Comparison of ENCODE assay signal across 26 mouse cellular contexts in the genomic region with DNA sequence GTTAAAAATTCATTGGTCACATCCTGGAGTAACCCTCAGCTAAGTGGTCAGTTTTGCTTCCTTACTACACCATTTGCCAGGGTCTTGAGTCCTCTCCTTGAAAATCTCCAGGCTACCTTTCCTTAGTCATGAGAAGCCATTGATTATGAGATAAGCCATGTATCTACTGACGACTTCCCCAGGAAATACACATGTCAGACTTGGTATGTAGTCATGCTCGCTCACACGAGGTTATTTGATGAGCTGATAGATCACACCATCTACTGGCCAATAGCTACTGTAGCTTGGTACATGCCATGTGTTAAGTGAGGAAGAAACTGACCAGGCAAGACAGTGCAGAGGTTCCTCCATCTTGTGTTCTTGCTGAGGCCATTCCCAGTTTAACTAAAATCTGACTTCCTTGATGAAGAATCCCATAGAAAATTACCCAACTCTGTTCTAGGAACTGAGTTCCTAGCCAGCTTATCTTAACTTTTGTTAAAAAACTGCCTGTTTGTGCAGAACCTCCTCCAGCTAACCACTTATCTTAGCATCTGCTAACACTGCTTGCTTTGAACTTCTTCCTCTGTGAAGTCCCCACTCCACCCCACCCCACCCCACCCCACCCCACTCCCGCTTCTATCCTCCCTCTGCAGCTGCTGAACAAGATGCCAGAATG. TPM values are rescaled to one million over a fixed set of nuclear protein-coding genes. Genes with fewer than 3 reads are reported as not detected.
DNase-seq lines count a peak whose midpoint lies in the region; ATAC-seq and TF ChIP-seq lines count a peak whose summit lies in the region.
"Had no signal": no experiment of that assay in that cellular context is flagged by ENCODE, and none has a peak within 500 bp of the region (broad histone marks: within the 10 kb centered on the region; RNA-seq: fewer than 3 reads in every experiment).

No protein-coding gene starts in this region.

- TF ChIP-seq EP300 in MEL (IDR thresholded peaks at IDR 0.05; ENCODE audit: low read depth in 1 of 2, low read length in 2 of 2), result peak; percentile 65 to 86; a peak in 3 of 4 replicates
- TF ChIP-seq EP300 in lung, postnatal 0 days (IDR thresholded peaks at IDR 0.05), result no peak

- peak; percentile 46 for ATAC-seq in inflammation-experienced regulatory T-cells, adult 6 months
- no peak for ATAC-seq in lung, postnatal 0 days
- ATAC-seq: forebrain, embryonic 16.5 days; intestine, embryonic 16.5 days had no signal

- no peaks in the 10 kb centered on the region for H3K9me3 ChIP-seq in MEL (replicated peaks; ENCODE audit: insufficient read depth, low read length)
- no peaks in the 10 kb centered on the region for H3K9me3 ChIP-seq in lung, postnatal 0 days (ENCODE audit: low read length)
- H3K9me3 ChIP-seq: embryonic facial prominence, embryonic 12.5 days; kidney, embryonic 15.5 days; midbrain, embryonic 12.5 days; neural tube, embryonic 15.5 days had no signal

- DNase-seq in CD4-positive helper T cell, adult 2 months (ENCODE audit: low read depth, low spot score), result peak; percentile 86
- DNase-seq in MEL (ENCODE audit: low read depth, low spot score), result peak; percentile 87
- DNase-seq in lung, postnatal 0 days (ENCODE audit: low spot score), result no peak
- DNase-seq in heart, postnatal 36 days, result no peak
- DNase-seq in embryo, embryonic 11 days, result no peak
- DNase-seq: adrenal gland, adult 2 months; cerebellum, adult 9-10 months; heart, postnatal 14 days; kidney, postnatal 4 days; lung, embryonic 14.5 days; right cerebral cortex, postnatal 14 days had no signal

- H3K27me3 ChIP-seq in MEL (ENCODE audit: control insufficient read depth in 1 of 2, insufficient read depth in 2 of 2, low read length in 2 of 2), result no peaks in the 10 kb centered on the region
- no peaks in the 10 kb centered on the region for H3K27me3 ChIP-seq in small intestine, adult 2 months (ENCODE audit: control insufficient read depth, insufficient read depth, low read length)
- H3K27me3 ChIP-seq in lung, postnatal 0 days (replicated peaks; ENCODE audit: insufficient read depth, low read length), result no peaks in the 10 kb centered on the region
- H3K27me3 ChIP-seq: embryonic facial prominence, embryonic 12.5 days; heart, embryonic 12.5 days; kidney, embryonic 15.5 days; midbrain, embryonic 12.5 days; neural tube, embryonic 15.5 days had no signal

- peak overlapping the region; percentile 91 for H3K27ac ChIP-seq in MEL (ENCODE audit: control insufficient read depth, low read depth, low read length)
- peak overlapping the region; percentile 46 for H3K27ac ChIP-seq in small intestine, adult 2 months (ENCODE audit: insufficient read depth, low read depth, low read length)
- H3K27ac ChIP-seq in lung, postnatal 0 days (ENCODE audit: low read length), result no peak overlapping the region
- H3K27ac ChIP-seq: embryonic facial prominence, embryonic 12.5 days; hindbrain, embryonic 14.5 days; kidney, embryonic 15.5 days; neural tube, embryonic 15.5 days; stomach, postnatal 0 days had no signal

- peaks cover 0 to 58% of the 10 kb centered on the region in 2 experiments; a peak in 2 of 4 replicates for H3K36me3 ChIP-seq in MEL (ENCODE audit: control insufficient read depth in 1 of 2, insufficient read depth in 2 of 2, low read length in 2 of 2)
- no peaks in the 10 kb centered on the region for H3K36me3 ChIP-seq in small intestine, adult 2 months (ENCODE audit: control insufficient read depth, insufficient read depth, low read length)
- no peaks in the 10 kb centered on the region for H3K36me3 ChIP-seq in lung, postnatal 0 days (ENCODE audit: insufficient read depth, low read length)
- H3K36me3 ChIP-seq: embryonic facial prominence, embryonic 12.5 days; G1E; heart, embryonic 12.5 days; kidney, embryonic 15.5 days; midbrain, embryonic 12.5 days; neural tube, embryonic 15.5 days had no signal

- H3K9ac ChIP-seq in MEL (ENCODE audit: control insufficient read depth, low read depth, low read length, poor library complexity, severe bottlenecking), result peak overlapping the region; percentile 46
- no peak overlapping the region for H3K9ac ChIP-seq in lung, postnatal 0 days (replicated peaks; ENCODE audit: low read depth)
- H3K9ac ChIP-seq: embryonic facial prominence, embryonic 12.5 days; heart, embryonic 12.5 days; hindbrain, embryonic 14.5 days; kidney, embryonic 15.5 days; lung, embryonic 14.5 days; midbrain, embryonic 12.5 days; neural tube, embryonic 15.5 days had no signal

- intact Hi-C loops in heart, postnatal 36 days (cut with DNase I), result no loop called here

- peak overlapping the region; percentile 18 to 54 for H3K4me3 ChIP-seq in MEL (ENCODE audit: control insufficient read depth in 1 of 2, insufficient read depth in 1 of 2, low read depth in 2 of 2, low read length in 2 of 2)
- H3K4me3 ChIP-seq in small intestine, adult 2 months (ENCODE audit: low read depth, low read length), result no peak overlapping the region
- H3K4me3 ChIP-seq in lung, postnatal 0 days (ENCODE audit: low read depth, low read length), result no peak overlapping the region
- H3K4me3 ChIP-seq: embryonic facial prominence, embryonic 12.5 days; erythroblast, embryonic 14.5 days; heart, embryonic 12.5 days; kidney, embryonic 15.5 days; midbrain, embryonic 12.5 days; neural tube, embryonic 15.5 days had no signal

- peaks cover 26 to 60% of the 10 kb centered on the region in 2 experiments for H3K4me1 ChIP-seq in MEL (ENCODE audit: control insufficient read depth in 1 of 2, insufficient read depth in 2 of 2, low read length in 2 of 2)
- no peaks in the 10 kb centered on the region for H3K4me1 ChIP-seq in small intestine, adult 2 months (ENCODE audit: control insufficient read depth, insufficient read depth, insufficient read length, low read length)
- H3K4me1 ChIP-seq in lung, postnatal 0 days (ENCODE audit: insufficient read depth, low read depth, low read length), result no peaks in the 10 kb centered on the region
- H3K4me1 ChIP-seq: embryonic facial prominence, embryonic 12.5 days; heart, embryonic 12.5 days; kidney, embryonic 15.5 days; midbrain, embryonic 12.5 days had no signal

- no peak for TF ChIP-seq RAD21 in MEL (IDR thresholded peaks at IDR 0.05; ENCODE audit: low read depth, low read length)

- no peak for TF ChIP-seq POLR2A in MEL (IDR thresholded peaks at IDR 0.05; ENCODE audit: control insufficient read depth in 1 of 2, insufficient read depth in 1 of 2, low read depth in 1 of 2, low read length in 2 of 2, poor library complexity in 1 of 2)
- no peak for TF ChIP-seq POLR2A in small intestine, adult 2 months (IDR thresholded peaks at IDR 0.05; ENCODE audit: low read depth, low read length)

- no peaks in the 10 kb centered on the region; the same call in 1 of the 2 replicates for H3K79me2 ChIP-seq in MEL (ENCODE audit: control insufficient read depth, insufficient read depth, low read length, poor library complexity)

- no peak overlapping the region for H3K4me2 ChIP-seq in lung, postnatal 0 days (replicated peaks; ENCODE audit: low read depth, low read length)
- H3K4me2 ChIP-seq: embryonic facial prominence, embryonic 12.5 days; heart, embryonic 12.5 days; hindbrain, embryonic 14.5 days; kidney, embryonic 15.5 days; liver, embryonic 11.5 days; lung, embryonic 14.5 days; midbrain, embryonic 12.5 days; neural tube, embryonic 15.5 days had no signal

- 51% methylated on average over 4 of the region's 4 CpGs for WGBS in small intestine, adult 2 months
- 57% methylated on average over 4 of the region's 4 CpGs for WGBS in lung, postnatal 0 days

- peak in 1 of 3 experiments; percentile 4; a peak in 1 of 6 replicates for TF ChIP-seq CTCF in MEL (IDR thresholded peaks at IDR 0.05 in 2 of 3, conservative IDR thresholded peaks at IDR 0.05 in 1 of 3; ENCODE audit: control insufficient read depth in 1 of 3, insufficient read depth in 1 of 3, low read depth in 2 of 3, low read length in 3 of 3, poor library complexity in 1 of 3, severe bottlenecking in 1 of 3)
- TF ChIP-seq CTCF in small intestine, adult 2 months (IDR thresholded peaks at IDR 0.05; ENCODE audit: extremely low read depth, insufficient read length, insufficient replicate concordance, low read depth, low read length), result no peak
- TF ChIP-seq CTCF in lung, postnatal 0 days (IDR thresholded peaks at IDR 0.05), result no peak

TF ChIP-seq in MEL, 35 proteins besides CTCF, POLR2A, EP300 and RAD21 (continues in another document):
- TF ChIP-seq NELFE (IDR thresholded peaks at IDR 0.05; ENCODE audit: low read depth, low read length), result no peak; the same call in 1 of the 2 replicates
- TF ChIP-seq MYC (IDR thresholded peaks at IDR 0.05; ENCODE audit: low read depth, low read length), result 0 out of 2 replicates have a peak, but pooled peaks have one; percentile 77
- no peak for TF ChIP-seq POLR2AphosphoS5 (IDR thresholded peaks at IDR 0.05; ENCODE audit: borderline replicate concordance, low read depth, low read length)
- TF ChIP-seq TAL1 (IDR thresholded peaks at IDR 0.05; ENCODE audit: low read length), result no peak
- peak; percentile 88 for TF ChIP-seq MAX (IDR thresholded peaks at IDR 0.05; ENCODE audit: low read length)
- TF ChIP-seq USF2 (IDR thresholded peaks at IDR 0.05; ENCODE audit: borderline replicate concordance in 1 of 2, insufficient read depth in 1 of 2, low read depth in 1 of 2, low read length in 2 of 2), result no peak
- no peak for TF ChIP-seq NRF1 (IDR thresholded peaks at IDR 0.05; ENCODE audit: insufficient read depth, low read depth, low read length, poor library complexity, severe bottlenecking)
- no peak for TF ChIP-seq MEF2A (IDR thresholded peaks at IDR 0.05; ENCODE audit: extremely low read depth, insufficient replicate concordance, low read depth, low read length, poor library complexity, severe bottlenecking)
- TF ChIP-seq MAZ (IDR thresholded peaks at IDR 0.05; ENCODE audit: low read depth, low read length), result no peak; the same call in 1 of the 2 replicates

RNA-seq across cellular contexts. Expression of a gene that starts 23.2 kb away (rescaled TPM):
- total RNA-seq in MEL (2012; rRNA removed), result 0.42 and 0.85 TPM in 2 replicates
- polyA plus RNA-seq in MEL (2012; ENCODE audit: insufficient read depth in 1 of 2, insufficient read length in 2 of 2, low read depth in 1 of 2, low replicate concordance in 2 of 2, missing spikeins in 1 of 2), result under 1 TPM in 1 of 2 experiments, not detected in 1; 0.15 TPM
- 1 to 10 TPM in 1 of 3 experiments, under 1 TPM in 2; 0.53 to 1.6 (median 0.66) TPM for polyA plus RNA-seq in inflammation-experienced regulatory T-cells, adult 6 months (2017; shearing (Covaris generic))
- 2.0 and 2.1 TPM in 2 replicates for polyA plus RNA-seq in small intestine, adult 2 months (2012; rRNA removed)
- polyA plus RNA-seq in lung, postnatal 0 days (2015; fragmentation: Nextera tagmentation; extraction: Ambion mirVana), result 0.66 and 0.74 TPM in 2 replicates
- total RNA-seq in heart, postnatal 36 days (2021), result under 1 TPM; 0.84 to 0.97 TPM
- polyA plus RNA-seq: erythroblast, embryonic 14.5 days; G1E had no signal

RNA-seq across cellular contexts. Expression of a gene that starts 53.4 kb away (rescaled TPM):
- 0.04 TPM in 1 of 2 replicates, not detected in the other for total RNA-seq in MEL (2012; rRNA removed)
- polyA plus RNA-seq in MEL (2012; ENCODE audit: insufficient read depth in 1 of 2, insufficient read length in 2 of 2, low read depth in 1 of 2, low replicate concordance in 2 of 2, missing spikeins in 1 of 2), result under 1 TPM in 1 of 2 experiments, not detected in 1; 0.06 TPM
- polyA plus RNA-seq in inflammation-experienced regulatory T-cells, adult 6 months (2017; shearing (Covaris generic)), result under 1 TPM in 1 of 3 experiments, not detected in 2; 0.58 TPM
- 0.08 and 0.33 TPM in 2 replicates for polyA plus RNA-seq in small intestine, adult 2 months (2012; rRNA removed)
- polyA plus RNA-seq in lung, postnatal 0 days (2015; fragmentation: Nextera tagmentation; extraction: Ambion mirVana), result 0.18 and 0.27 TPM in 2 replicates
- total RNA-seq in heart, postnatal 36 days (2021), result under 1 TPM in 1 of 2 experiments, not detected in 1; 0.11 TPM
- total RNA-seq: heart, postnatal 14 days had no signal
- polyA plus RNA-seq: C2C12; erythroblast, embryonic 14.5 days; G1E had no signal

Comparison
In these comparisons a context has a peak if more than half of its experiments do, and no peak if none do; other contexts are left out.
1. DNase-seq: peak in CD4-positive helper T cell, adult 2 months (single experiment) and MEL (single experiment); none in lung, postnatal 0 days (single experiment), heart, postnatal 36 days (0 of 2) and embryo, embryonic 11 days (single experiment).
2. H3K4me3 ChIP-seq: peak in MEL (2 of 2); none in small intestine, adult 2 months (single experiment) and lung, postnatal 0 days (single experiment).